Mouse (Mus musculus) myocyte (in vitro differentiated cells): ENCODE data around the gene Il17rc. TPM values are rescaled to one million over a fixed set of nuclear protein-coding genes. Genes with fewer than 3 reads are reported as not detected.

Experiments used
- H3K27me3 ChIP-seq: one replicate; pipeline ENCODE4 v1.6.1; 2011; ENCODE audit not compliant: control insufficient read depth, insufficient read depth, insufficient read length
- H3K36me3 ChIP-seq: one replicate; pipeline ENCODE4 v1.6.1; 2011; ENCODE audit not compliant: control insufficient read depth, insufficient read depth
- H3K4me2 ChIP-seq: one replicate; pipeline ENCODE4 v1.6.1; 2011; ENCODE audit warnings: low read depth, control low read depth
- H3K4me3 ChIP-seq: one replicate; pipeline ENCODE4 v1.5.1; 2011; ENCODE audit warnings: mild to moderate bottlenecking, control low read depth, moderate library complexity
- H3K79me2 ChIP-seq: one replicate; pipeline ENCODE4 v1.6.1; 2011; ENCODE audit not compliant: control insufficient read depth, insufficient read depth
- H3ac ChIP-seq: one replicate; pipeline ENCODE4 v1.6.1; 2011; ENCODE audit not compliant: control insufficient read depth, insufficient read length
- CEBPB ChIP-seq: IDR thresholded peaks from 2 replicates; pipeline ENCODE4 v1.6.1; 2011; ENCODE audit warnings: mild to moderate bottlenecking, moderate library complexity; ENCODE audit not compliant: poor library complexity, insufficient read depth, severe bottlenecking
- E2F4 ChIP-seq: IDR thresholded peaks from one replicate; pipeline ENCODE4 v1.6.1; 2011; ENCODE audit warnings: mild to moderate bottlenecking, control low read depth, moderate library complexity; ENCODE audit not compliant: insufficient read depth
- MAX ChIP-seq: IDR thresholded peaks from one replicate; pipeline ENCODE4 v1.6.1; 2011; ENCODE audit warnings: low read depth, mild to moderate bottlenecking, control low read depth
- MYOD1 ChIP-seq, 3 experiments: IDR thresholded peaks; one replicate each; pipeline ENCODE4 v1.6.1; 2011; ENCODE audit warnings: control low read depth in 2 of 3, low read depth in 2 of 3, mild to moderate bottlenecking in 2 of 3, moderate library complexity in 1 of 3; ENCODE audit not compliant: insufficient read length in 2 of 3, control insufficient read depth in 1 of 3
- MYOG ChIP-seq, 3 experiments: IDR thresholded peaks; one replicate each; pipeline ENCODE4 v1.6.1; 2011; ENCODE audit warnings: control low read depth in 2 of 3, low read depth in 2 of 3, mild to moderate bottlenecking in 2 of 3; ENCODE audit not compliant: insufficient read length in 2 of 3, control insufficient read depth in 1 of 3, insufficient read depth in 1 of 3
- POLR2A ChIP-seq: IDR thresholded peaks from one replicate; pipeline ENCODE4 v1.6.1; 2011; ENCODE audit warnings: low read depth, mild to moderate bottlenecking, control low read depth, moderate library complexity; ENCODE audit not compliant: insufficient read length
- POLR2AphosphoS2 ChIP-seq: IDR thresholded peaks from one replicate; pipeline ENCODE4 v1.6.1; 2011; ENCODE audit warnings: low read depth, control low read depth; ENCODE audit not compliant: insufficient read length
- REST ChIP-seq: IDR thresholded peaks from one replicate; pipeline ENCODE4 v1.6.1; 2011; ENCODE audit warnings: mild to moderate bottlenecking, control low read depth, moderate library complexity; ENCODE audit not compliant: insufficient read depth, insufficient read length
- SRF ChIP-seq: IDR thresholded peaks from one replicate; pipeline ENCODE4 v1.6.1; 2011; ENCODE audit warnings: low read depth; ENCODE audit not compliant: control insufficient read depth, insufficient read length
- TCF12 ChIP-seq: IDR thresholded peaks from one replicate; pipeline ENCODE4 v1.6.1; 2011; ENCODE audit warnings: mild to moderate bottlenecking, control low read depth; ENCODE audit not compliant: poor library complexity, insufficient read depth, severe bottlenecking
- TCF3 ChIP-seq: IDR thresholded peaks from one replicate; pipeline ENCODE4 v1.6.1; 2011; ENCODE audit warnings: low read depth, control low read depth; ENCODE audit not compliant: insufficient read length
- USF1 ChIP-seq: IDR thresholded peaks from one replicate; pipeline ENCODE4 v1.6.1; 2011; ENCODE audit warnings: low read depth, mild to moderate bottlenecking, control low read depth, moderate library complexity
- polyA plus RNA-seq: library from polyadenylated mRNA; unstranded; fragments of >200 nt; fragmentation: generic; extraction: Trizol; gene quantifications from one replicate; pipeline ENCODE4 v1.2.1, GENCODE M21; 2012; ENCODE audit warnings: missing spikeins

Il17rc gene
- polyA plus RNA-seq, 1 experiment = 73.0 TPM

GRCm38 (mm10) chr6:113530932-113531839, 60.0 kb downstream of the Il17rc start, which contains the start of the genes Emc3 and Fancd2:
Gene Emc3, minus strand, starts transcription at chr6:113531652.
Gene Fancd2, plus strand, starts transcription at chr6:113531682.
- H3K79me2 ChIP-seq = peaks cover 47% of the 10 kb centered on the region
- peak within 1 kb of the TSS; percentile 4 for H3ac ChIP-seq
- TF ChIP-seq E2F4 (peak; percentile 97), TCF12 (no peak), POLR2AphosphoS2 (peak; percentile 71), REST (no peak), TCF3 (no peak), MYOG (IDR thresholded peaks at IDR 0.05; ENCODE audit: control insufficient read depth in 1 of 3, insufficient read depth in 1 of 3, insufficient read length in 2 of 3, low read depth in 2 of 3) (peak in 2 of 3 experiments; percentile 15 to 48), MYOD1 (IDR thresholded peaks at IDR 0.05; ENCODE audit: control insufficient read depth in 1 of 3, insufficient read length in 2 of 3, low read depth in 2 of 3) (no peak), CEBPB (no peak), USF1 (no peak), SRF (peak; percentile 89), POLR2A (peak; percentile 64), MAX (no peak)
- H3K27me3 ChIP-seq = no peaks in the 10 kb centered on the region
- H3K4me3 ChIP-seq = peak within 1 kb of the TSS; percentile 95
- H3K36me3 ChIP-seq = no peaks in the 10 kb centered on the region
- peak within 1 kb of the TSS; percentile 98 for H3K4me2 ChIP-seq

- no peak for TF ChIP-seq MYOD1 (IDR thresholded peaks at IDR 0.05; ENCODE audit: control insufficient read depth in 1 of 3, insufficient read length in 2 of 3, low read depth in 2 of 3)
- TF ChIP-seq MYOG (IDR thresholded peaks at IDR 0.05; ENCODE audit: control insufficient read depth in 1 of 3, insufficient read depth in 1 of 3, insufficient read length in 2 of 3, low read depth in 2 of 3) = no peak
- TF ChIP-seq MAX = no peak
- TF ChIP-seq USF1 = no peak
- no peak for TF ChIP-seq TCF12
- no peak for TF ChIP-seq REST
- TF ChIP-seq TCF3 = no peak
- no peak for TF ChIP-seq E2F4
- TF ChIP-seq CEBPB = no peak
- TF ChIP-seq POLR2AphosphoS2 = no peak
- TF ChIP-seq POLR2A = no peak
- no peak for TF ChIP-seq SRF
- H3K4me3 ChIP-seq = peak overlapping the region; percentile 95
- H3K79me2 ChIP-seq = peaks cover 40% of the 10 kb centered on the region
- no peaks in the 10 kb centered on the region for H3K27me3 ChIP-seq
- peak overlapping the region; percentile 4 for H3ac ChIP-seq
- H3K36me3 ChIP-seq = no peaks in the 10 kb centered on the region
- peak overlapping the region; percentile 77 for H3K4me2 ChIP-seq
Observed at GRCm38 (mm10) chr6:113531840-113532404, 60.7 kb downstream of the Il17rc start.

Other genes with a start within 250 kb of the Il17rc start
- 16.8 TPM for gene Mtmr14, start 233.6 kb upstream of the Il17rc start, polyA plus RNA-seq
- gene Cpne9, start 189.1 kb upstream of the Il17rc start, polyA plus RNA-seq = 0.08 TPM
- 15.0 TPM for gene Brpf1, start 164.3 kb upstream of the Il17rc start, polyA plus RNA-seq
- gene Ogg1, start 144.5 kb upstream of the Il17rc start, polyA plus RNA-seq = 11.8 TPM
- gene Camk1, start 127.4 kb upstream of the Il17rc start, polyA plus RNA-seq = 44.5 TPM
- 32.1 TPM for gene Tada3, start 93.5 kb upstream of the Il17rc start, polyA plus RNA-seq
- 207 TPM for gene Arpc4, start 93.3 kb upstream of the Il17rc start, polyA plus RNA-seq
- gene Ttll3, start 82.2 kb upstream of the Il17rc start, polyA plus RNA-seq = 1.9 TPM
- gene Rpusd3, start 52.1 kb upstream of the Il17rc start, polyA plus RNA-seq = 11.7 TPM
- gene Cidec, start 35.7 kb upstream of the Il17rc start, polyA plus RNA-seq = not detected
- gene Jagn1, start 28.9 kb upstream of the Il17rc start, polyA plus RNA-seq = 92.7 TPM
- not detected for gene Il17re, start 12.9 kb upstream of the Il17rc start, polyA plus RNA-seq
- 78.2 TPM for gene Creld1, start 11.9 kb downstream of the Il17rc start, polyA plus RNA-seq
- 0.22 TPM for gene Prrt3, start 30.5 kb downstream of the Il17rc start, polyA plus RNA-seq
- gene Emc3, start 60.2 kb downstream of the Il17rc start, polyA plus RNA-seq = 86.5 TPM
- gene Fancd2, start 60.3 kb downstream of the Il17rc start, polyA plus RNA-seq = 2.3 TPM
- gene Fancd2os, start 129.3 kb downstream of the Il17rc start, polyA plus RNA-seq = 0.04 TPM
- 199 TPM for gene Brk1, start 133.3 kb downstream of the Il17rc start, polyA plus RNA-seq
- gene Vhl, start 152.5 kb downstream of the Il17rc start, polyA plus RNA-seq = 20.6 TPM
- 17.0 TPM for gene Irak2, start 167.0 kb downstream of the Il17rc start, polyA plus RNA-seq
- gene Tatdn2, start 225.6 kb downstream of the Il17rc start, polyA plus RNA-seq = 21.0 TPM
- gene Ghrl, start 248.5 kb downstream of the Il17rc start, polyA plus RNA-seq = 0.35 TPM